Mouse (Mus musculus) bone marrow, adult 2 months (tissue): Measurements from ENCODE around the gene Bcas3.

Experiments
- CTCF ChIP-seq: fragments of 200-500 bp; IDR thresholded peaks from 2 replicates; pipeline ENCODE4 v1.5.1; 2011; ENCODE audit warnings: low read length, control low read depth; ENCODE audit not compliant: control insufficient read depth, insufficient read depth
- POLR2A ChIP-seq: fragments of 200-500 bp; IDR thresholded peaks from 2 replicates; pipeline ENCODE4 v1.6.1; 2011; ENCODE audit warnings: low read depth, mild to moderate bottlenecking, control low read depth, low read length, borderline replicate concordance; ENCODE audit not compliant: control insufficient read depth

- TF ChIP-seq POLR2A: no peak
- TF ChIP-seq CTCF: no peak
Observed at GRCm38 (mm10) chr11:85846509-85846908, 493.5 kb downstream of the Bcas3 start.
